Mouse (Mus musculus) embryo, embryonic 10.5 days (tissue): ENCODE measurements around the gene F12.

Experiments used
- DNase-seq: peaks from one replicate; pipeline ENCODE4 v3.0.0-alpha.2; 2015; ENCODE audit warnings: low spot score

Gene F12

GRCm38 (mm10) chr13:55371007-55371681, 55.4 kb downstream of the F12 start:
- DNase-seq, result no peak

GRCm38 (mm10) chr13:55370234-55370633, 56.4 kb downstream of the F12 start:
- DNase-seq, result no peak

GRCm38 (mm10) chr13:55369531-55370114, 57.0 kb downstream of the F12 start, which contains the start of gene Rgs14:
TSS of gene Rgs14 (plus strand) at chr13:55369732.
- no peak for DNase-seq

GRCm38 (mm10) chr13:55368401-55368800, 58.2 kb downstream of the F12 start:
- DNase-seq, result no peak
